Mouse (Mus musculus) 3134 (cell line): ENCODE data around the gene Vps35l.
A peak's percentile ranks its signal among the peaks of the same experiment; 100 is the strongest.

Source experiments
- DNase-seq: peaks from one replicate; pipeline ENCODE4 v3.0.0-alpha.2; 2011; ENCODE audit warnings: low spot score; ENCODE audit not compliant: insufficient read length; ENCODE audit errors: extremely low read depth

Vps35l gene

DNA sequence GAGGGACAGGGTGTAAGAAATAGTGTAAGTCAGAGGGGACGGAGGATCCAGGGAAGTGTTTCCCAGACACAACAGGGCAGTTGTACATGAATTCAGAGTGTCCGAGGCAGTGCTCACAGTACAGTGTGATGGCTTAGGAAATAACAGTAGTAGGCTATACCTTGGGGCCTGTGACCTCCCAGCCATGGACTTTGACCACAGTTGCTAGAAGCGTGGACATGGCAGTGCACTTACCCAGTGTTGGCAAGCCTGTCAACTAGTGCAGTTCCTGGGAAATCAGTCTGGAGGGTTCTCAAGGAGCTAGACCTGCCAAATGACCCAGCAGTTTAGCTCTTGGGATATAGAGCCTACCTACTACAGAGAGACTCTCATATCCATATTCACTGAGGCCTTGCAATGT lies 76.2 kb downstream of the Vps35l start:
- no peak for DNase-seq

DNA sequence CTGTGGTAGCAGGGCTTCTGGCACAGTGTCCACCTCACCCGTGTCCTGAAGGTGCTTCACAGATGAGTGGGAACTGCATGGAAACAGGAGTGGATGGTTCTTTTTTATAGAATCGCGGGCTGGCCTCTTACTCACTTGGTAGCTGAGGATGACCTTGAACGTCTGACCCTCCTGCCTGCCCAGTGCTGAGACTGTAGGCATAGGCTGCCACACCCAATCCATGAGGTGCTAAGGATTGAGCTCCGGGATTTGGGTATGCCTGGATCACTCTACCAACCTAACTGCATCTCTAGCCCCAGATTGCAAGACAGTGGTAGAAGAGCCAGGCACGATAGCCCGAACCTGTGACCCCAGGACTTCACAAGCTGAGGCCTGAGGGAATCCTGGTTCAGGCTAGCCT lies 77.7 kb downstream of the Vps35l start:
- DNase-seq = no peak

DNA sequence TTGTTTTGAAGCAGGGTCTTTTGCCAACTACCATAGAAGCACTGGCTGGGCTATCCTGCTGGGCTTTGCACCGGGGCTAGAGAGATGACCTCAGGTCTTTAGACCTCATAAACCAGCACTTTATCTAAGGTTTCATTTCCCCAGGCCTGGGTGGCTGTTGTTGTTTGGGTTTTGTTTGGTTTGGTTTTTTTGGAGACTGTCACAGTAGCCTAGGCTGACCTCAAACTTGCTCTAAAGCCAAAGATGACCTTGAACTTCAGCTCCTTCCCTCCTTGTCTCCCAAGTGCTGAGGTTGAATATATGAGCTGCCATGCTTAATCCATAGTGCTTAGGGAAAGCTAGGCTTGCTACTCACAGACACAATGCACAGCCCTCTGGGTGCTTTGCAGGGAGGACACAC lies 79.6 kb downstream of the Vps35l start:
- no peak for DNase-seq

DNA sequence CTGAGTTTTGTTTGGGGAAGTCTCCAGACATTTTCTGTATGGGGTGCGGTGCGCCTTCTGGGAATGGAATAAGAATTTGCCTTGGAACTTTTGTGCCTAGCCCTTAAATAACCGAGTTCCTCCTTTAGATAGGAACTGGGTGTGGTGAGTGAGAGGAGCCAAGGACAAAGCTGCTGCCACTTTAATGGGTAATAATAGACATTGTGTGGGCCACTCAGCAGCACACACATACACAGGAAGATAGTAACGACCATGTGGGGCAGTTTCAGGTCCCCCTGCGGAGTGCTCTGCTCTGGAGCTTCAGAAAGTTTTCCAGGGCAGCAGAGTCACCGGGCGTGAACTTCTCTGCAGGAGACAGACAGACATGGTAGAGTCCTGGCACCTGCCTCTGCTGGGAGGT lies 81.3 kb downstream of the Vps35l start:
- DNase-seq = no peak

DNA sequence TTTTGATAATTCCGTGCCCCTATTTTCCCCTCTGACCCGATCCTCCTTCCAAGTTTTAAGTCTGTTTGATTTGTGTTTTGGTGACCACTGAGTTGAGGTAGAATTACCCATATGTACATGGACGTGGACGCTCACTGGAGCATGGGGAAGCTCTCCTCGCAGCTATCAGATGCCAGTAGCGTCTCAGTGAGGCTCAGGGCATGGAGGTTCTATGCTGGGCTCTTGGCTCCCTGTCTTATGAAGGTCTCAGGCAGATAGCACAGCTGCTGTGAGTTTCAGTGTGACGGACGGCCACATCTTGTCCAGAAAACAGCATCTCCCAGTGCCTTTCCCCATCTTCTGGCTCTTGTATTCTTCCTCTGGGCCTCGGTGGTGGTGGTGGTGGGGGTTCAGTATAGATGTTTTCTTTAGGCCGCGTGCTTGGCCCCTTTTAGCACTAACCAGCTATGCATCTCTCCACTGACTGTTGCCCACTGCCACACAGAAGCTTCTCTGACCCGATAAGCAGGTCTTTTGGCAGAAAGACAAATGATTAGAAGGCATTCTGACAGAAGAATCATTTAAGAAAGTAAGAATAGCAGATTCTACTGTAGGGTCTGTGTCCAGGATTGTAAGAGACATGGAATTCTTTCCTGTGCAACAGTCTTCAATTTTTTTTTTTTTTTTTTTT lies 82.0 kb downstream of the Vps35l start:
- DNase-seq = no peak

DNA sequence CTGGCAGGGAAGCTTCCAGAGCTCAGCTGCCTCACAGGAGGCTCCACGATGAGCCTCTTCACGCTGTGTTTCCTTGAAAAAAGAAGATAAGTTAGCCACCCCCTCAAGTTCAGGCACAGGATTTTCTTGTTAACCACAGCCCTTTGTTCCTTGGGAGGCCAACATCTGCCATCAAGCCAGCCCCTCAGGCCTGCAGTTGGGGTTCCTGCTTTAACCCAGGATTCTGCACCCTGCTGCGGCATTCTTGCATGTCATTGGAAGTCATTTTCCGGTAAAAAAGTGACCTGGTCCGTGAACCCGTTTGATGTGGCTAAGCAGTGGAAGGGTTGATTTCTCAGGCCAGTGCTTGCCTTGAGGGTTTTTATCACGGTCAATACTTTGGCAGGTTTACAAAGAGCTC lies 84.4 kb downstream of the Vps35l start:
- no peak for DNase-seq

GRCm38 (mm10) chr7:118827975-118828416 lies 88.0 kb downstream of the Vps35l start:
- peak; percentile 76 for DNase-seq

- DNase-seq = no peak
Observed at GRCm38 (mm10) chr7:118837901-118838300, 97.9 kb downstream of the Vps35l start.

- no peak for DNase-seq
Observed at GRCm38 (mm10) chr7:118841030-118841745, 101.2 kb downstream of the Vps35l start.

GRCm38 (mm10) chr7:118841796-118842195 lies 101.8 kb downstream of the Vps35l start:
- peak; percentile 52 for DNase-seq

GRCm38 (mm10) chr7:118842938-118843337 lies 102.9 kb downstream of the Vps35l start:
- DNase-seq = no peak

- DNase-seq = no peak
Observed at GRCm38 (mm10) chr7:118845141-118845540, 105.1 kb downstream of the Vps35l start.

DNA sequence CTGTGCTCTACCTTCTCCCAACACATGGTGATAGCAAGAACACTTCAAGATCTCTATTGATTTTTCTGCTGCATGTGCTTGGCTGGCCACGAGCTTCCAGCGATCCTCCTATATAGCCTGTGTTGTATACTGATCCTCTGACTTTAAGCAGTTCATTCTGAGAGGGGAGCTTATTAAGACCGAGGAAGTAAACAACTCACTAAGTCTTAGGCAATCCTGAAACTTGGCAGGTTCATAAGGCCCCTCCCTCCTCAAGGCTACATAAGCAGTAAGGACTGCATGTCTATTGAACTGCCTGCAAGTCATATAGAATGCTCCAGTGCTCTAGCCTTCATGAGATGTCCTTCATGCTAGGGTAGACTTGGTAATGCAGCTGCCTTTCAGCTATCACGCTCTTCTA lies 106.3 kb downstream of the Vps35l start:
- DNase-seq = no peak

DNA sequence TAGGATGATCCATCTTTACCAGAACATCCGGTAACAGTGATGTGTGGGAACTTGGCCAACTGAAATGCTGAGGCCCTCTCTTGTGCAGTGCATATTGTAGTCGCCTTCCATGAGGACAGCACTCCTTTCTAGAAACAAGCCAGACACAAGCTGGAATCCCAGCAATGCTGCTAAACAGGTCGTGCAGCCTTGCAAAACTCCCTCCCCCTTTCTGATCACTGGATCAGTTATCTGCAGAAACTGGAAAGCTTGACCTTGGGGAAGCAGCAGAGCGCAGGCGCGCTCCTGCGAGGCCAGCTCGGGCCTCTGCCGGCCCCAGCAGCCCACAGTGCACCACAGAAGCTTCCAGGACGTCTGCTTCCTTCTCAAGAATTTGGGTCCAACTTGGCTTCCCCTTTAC lies 108.8 kb downstream of the Vps35l start:
- DNase-seq = no peak

- no peak for DNase-seq
Observed at GRCm38 (mm10) chr7:118849543-118850250, 109.7 kb downstream of the Vps35l start.

- DNase-seq = peak; percentile 65
Observed at GRCm38 (mm10) chr7:118850676-118851290, 110.8 kb downstream of the Vps35l start.

DNA sequence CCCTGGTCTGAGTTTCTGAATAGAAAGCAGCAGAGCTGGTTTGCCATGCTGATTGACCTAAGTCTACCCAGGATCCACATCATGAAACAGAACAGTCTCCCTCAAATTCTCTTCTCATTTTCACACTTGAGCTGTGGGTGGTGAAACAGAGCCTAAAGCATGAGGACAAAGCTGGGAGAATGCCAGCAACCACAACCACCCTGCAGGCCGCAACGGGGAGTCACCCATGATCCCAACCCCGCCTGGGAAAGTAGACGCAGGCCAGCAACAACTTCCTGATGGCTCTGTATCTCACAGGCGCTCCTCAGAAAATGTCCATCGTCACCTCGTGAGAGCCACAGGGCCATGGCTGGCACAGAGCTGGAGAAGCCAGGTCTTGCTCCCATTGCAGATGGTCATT lies 111.5 kb downstream of the Vps35l start:
- peak; percentile 78 for DNase-seq

DNA sequence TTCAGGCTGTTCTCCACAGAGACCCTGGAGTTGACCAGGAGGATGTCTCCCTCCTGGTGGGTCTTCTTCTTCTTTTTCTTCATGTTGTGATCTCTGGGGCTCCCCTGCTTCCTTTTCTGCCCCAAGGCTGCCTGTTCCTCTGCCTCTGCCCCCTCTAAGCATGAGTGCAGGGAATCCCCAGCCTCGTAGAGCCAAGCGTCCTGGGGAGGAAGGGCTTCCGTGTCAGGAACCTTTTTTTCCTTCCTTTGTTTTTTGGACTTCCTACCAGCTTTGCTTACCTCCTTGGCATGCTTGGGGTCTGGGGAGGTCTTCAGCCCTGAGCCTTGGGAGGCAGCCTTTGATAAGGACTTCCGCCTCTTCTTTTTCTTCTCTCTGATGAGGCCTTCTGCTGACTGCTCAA lies 112.6 kb downstream of the Vps35l start:
- DNase-seq = no peak

DNA sequence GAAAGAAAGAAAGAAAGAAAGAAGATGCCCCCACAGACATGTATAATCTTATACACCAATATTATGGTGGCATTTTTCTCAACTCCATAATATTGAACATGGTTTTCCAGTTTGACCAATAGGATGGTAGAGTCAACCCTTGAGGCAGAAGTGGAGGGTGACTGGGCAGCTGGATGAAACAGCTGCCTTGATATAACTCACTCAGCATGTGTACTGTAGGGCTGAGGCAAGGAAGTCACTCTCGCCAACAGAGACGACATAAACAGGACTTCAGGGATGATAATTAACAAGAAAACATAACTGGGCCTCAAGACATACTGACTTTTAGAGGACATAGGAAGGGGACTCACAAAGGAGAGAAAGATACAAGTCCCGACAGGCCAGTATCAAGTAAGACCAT lies 114.6 kb downstream of the Vps35l start:
- no peak for DNase-seq

- peak; percentile 90 for DNase-seq
Observed at GRCm38 (mm10) chr7:118855171-118855876, 115.3 kb downstream of the Vps35l start, which contains the start of gene Iqck. Gene Iqck, plus strand, starts transcription at chr7:118855752.

GRCm38 (mm10) chr7:118855877-118856304 lies 115.9 kb downstream of the Vps35l start, which contains the start of gene Knop1:
Gene Knop1, minus strand, starts transcription at chr7:118856254.
- DNase-seq = no peak
